Mouse (Mus musculus): ENCODE results near the gene Efna3. TPM values are rescaled to one million over a fixed set of nuclear protein-coding genes. Genes with fewer than 3 reads are reported as not detected.

Gene Efna3
- polyA plus RNA-seq, 1 experiment from 2014 or later: 13.0 TPM

DNA sequence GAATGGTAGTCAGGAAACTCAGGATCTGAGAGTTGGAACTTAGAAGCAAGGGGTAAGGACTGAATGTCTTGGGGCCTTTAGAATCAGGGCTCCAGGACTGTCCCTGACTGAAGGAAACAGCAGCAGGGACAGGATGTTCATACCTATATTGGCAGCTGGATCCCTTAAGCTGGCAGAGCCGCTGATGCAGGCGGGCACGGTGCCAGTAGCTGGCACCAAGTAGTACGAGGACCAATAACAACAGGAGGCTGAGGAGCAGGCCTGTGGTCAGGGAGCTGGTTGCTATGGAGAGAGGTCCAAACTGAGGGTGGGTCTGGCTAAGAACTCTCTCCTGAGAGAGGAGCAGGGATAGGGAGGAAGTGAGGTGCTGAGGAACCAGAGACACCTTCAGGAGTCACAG is 19.0 kb upstream of the Efna3 start:
- ATAC-seq (ENCODE audit: insufficient read depth, low FRiP score): no peak
- no peak overlapping the region for H3K4me2 ChIP-seq (ENCODE audit: low read depth, low read length)
- H3K9me3 ChIP-seq (replicated peaks; ENCODE audit: control insufficient read depth, low read length): no peaks in the 10 kb centered on the region
- H3K4me1 ChIP-seq (ENCODE audit: control insufficient read depth, insufficient read depth, low read length): peaks cover 27% of the 10 kb centered on the region
- 83% methylated on average over 4 of the region's 4 CpGs for WGBS
- no peak overlapping the region for H3K27ac ChIP-seq (ENCODE audit: low read length)
- no peak overlapping the region for H3K4me3 ChIP-seq (replicated peaks; ENCODE audit: low read length)
- H3K27me3 ChIP-seq (ENCODE audit: control insufficient read depth, insufficient read depth, low read length): no peaks in the 10 kb centered on the region
- peaks cover 5% of the 10 kb centered on the region; the same call in 1 of the 2 replicates for H3K36me3 ChIP-seq (ENCODE audit: control insufficient read depth, insufficient read depth, low read length)
- H3K9ac ChIP-seq (ENCODE audit: low read length): no peak overlapping the region

DNA sequence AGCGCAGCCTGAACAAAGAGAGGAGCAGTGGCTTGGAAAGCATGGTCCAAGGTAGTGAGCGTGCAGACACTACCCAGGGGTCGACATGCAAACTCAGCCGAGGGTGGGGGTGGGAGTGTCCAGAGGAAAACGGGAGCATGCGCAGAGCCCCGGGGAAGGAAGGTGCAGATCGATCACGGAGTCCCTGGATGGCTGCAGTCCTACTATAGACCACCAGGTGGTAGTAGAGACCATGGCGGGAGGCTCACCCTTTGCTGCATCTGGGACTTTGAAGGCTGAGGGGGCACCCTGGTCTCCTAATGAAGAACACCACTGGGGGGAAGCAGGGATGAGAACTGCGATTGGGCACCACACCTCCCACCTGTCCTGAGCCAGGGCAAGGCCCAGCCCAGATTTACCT is 17.7 kb upstream of the Efna3 start:
- H3K4me1 ChIP-seq (ENCODE audit: control insufficient read depth, insufficient read depth, low read length): peaks cover 39% of the 10 kb centered on the region
- no peaks in the 10 kb centered on the region for H3K9me3 ChIP-seq (replicated peaks; ENCODE audit: control insufficient read depth, low read length)
- peak overlapping the region; percentile 55; the same call in 1 of the 2 replicates for H3K9ac ChIP-seq (ENCODE audit: low read length)
- peak overlapping the region; percentile 52 for H3K4me2 ChIP-seq (ENCODE audit: low read depth, low read length)
- no peak overlapping the region for H3K27ac ChIP-seq (ENCODE audit: low read length)
- H3K36me3 ChIP-seq (ENCODE audit: control insufficient read depth, insufficient read depth, low read length): peaks cover 5% of the 10 kb centered on the region; the same call in 1 of the 2 replicates
- 0 out of 2 replicates have a peak, but pooled peaks have one; percentile 4 for ATAC-seq (ENCODE audit: insufficient read depth, low FRiP score)
- peak overlapping the region; percentile 25; the same call in 1 of the 2 replicates for H3K4me3 ChIP-seq (replicated peaks; ENCODE audit: low read length)
- H3K27me3 ChIP-seq (ENCODE audit: control insufficient read depth, insufficient read depth, low read length): no peaks in the 10 kb centered on the region
- 5% methylated on average over 11 of the region's 11 CpGs for WGBS

DNA sequence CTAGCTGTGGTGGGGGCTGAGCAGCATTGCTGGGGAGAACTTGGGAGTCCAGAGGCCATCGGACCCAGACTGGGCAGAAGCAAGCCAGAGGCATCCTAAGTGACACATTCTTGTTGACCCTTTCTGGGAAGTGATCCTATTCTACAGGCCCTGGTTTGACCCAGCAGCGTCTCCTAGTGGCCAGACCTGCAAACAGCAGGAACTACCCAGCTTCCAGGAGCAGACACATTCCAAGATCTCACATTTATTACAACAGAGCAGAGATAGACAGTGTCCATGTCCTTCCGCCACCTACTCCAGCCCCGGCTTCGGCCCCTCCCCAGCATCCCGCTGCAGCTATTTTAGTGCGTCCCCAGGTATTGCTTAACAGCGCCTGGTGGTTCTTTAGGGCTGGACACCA is 16.7 kb upstream of the Efna3 start:
- no peak for ATAC-seq (ENCODE audit: insufficient read depth, low FRiP score)
- Histone ChIP-seq H3K4me3 (replicated peaks; ENCODE audit: low read length) (no peak overlapping the region), H3K9ac (ENCODE audit: low read length) (no peak overlapping the region), H3K4me1 (ENCODE audit: control insufficient read depth, insufficient read depth, low read length) (peaks cover 39% of the 10 kb centered on the region), H3K27me3 (ENCODE audit: control insufficient read depth, insufficient read depth, low read length) (no peaks in the 10 kb centered on the region), H3K27ac (ENCODE audit: low read length) (peak overlapping the region; percentile 89; the same call in 1 of the 2 replicates), H3K9me3 (replicated peaks; ENCODE audit: control insufficient read depth, low read length) (no peaks in the 10 kb centered on the region), H3K36me3 (ENCODE audit: control insufficient read depth, insufficient read depth, low read length) (peaks cover 5% of the 10 kb centered on the region; the same call in 1 of the 2 replicates), H3K4me2 (ENCODE audit: low read depth, low read length) (no peak overlapping the region; the same call in 1 of the 2 replicates)
- whole genome bisulfite sequencing: 26% methylated on average over 8 of the region's 8 CpGs

DNA sequence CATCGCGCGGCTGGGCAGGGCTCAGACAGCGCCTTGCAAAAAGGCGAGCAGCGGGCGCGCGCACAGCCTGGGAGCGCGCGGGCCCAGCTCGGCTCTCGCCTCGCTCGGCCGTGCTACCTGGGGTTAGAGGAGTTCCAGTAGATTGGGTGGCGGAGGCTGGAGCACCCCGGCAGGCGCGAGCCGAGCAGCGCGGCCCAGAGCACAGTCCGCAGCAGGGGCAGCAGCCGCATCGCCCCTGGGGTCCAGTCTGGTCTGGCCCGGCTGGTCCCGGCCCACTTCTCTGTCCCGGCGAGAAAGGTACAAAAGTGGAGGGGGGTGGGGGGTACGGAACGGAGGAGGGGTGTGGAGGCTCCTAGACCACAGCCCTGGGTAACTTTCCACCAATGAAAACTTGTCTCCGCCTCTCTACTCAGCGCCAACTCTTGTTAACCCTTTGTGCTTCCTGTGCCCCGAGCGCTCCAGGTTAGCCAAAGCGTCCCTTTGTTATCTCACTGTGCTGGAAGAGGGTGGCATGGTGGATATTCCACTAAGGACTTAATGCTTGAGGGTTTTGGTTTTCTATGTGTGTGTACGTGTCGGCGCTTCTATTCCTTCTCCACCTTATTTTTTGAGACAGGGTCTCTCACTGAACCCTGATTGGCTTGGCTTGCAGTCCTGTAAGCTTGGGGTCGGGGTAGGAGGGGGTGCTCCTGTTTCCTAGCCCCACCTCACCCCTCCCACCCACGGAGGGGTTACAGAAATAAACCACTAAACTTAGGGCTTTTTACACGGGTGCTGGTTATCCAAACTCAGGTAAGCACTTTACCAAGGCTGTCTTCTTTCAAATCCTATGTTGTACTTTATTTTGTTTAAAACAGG is 15.2 kb upstream of the Efna3 start, which contains the start of gene Efna4:
Gene Efna4, minus strand, starts transcription at position 308 of the 858 bp plus-strand sequence.
- H3K9ac ChIP-seq (ENCODE audit: low read length): peak within 1 kb of the TSS; percentile 92
- WGBS: under 1% methylated on average over 43 of the region's 44 CpGs
- peak within 1 kb of the TSS; percentile 78 for H3K4me3 ChIP-seq (replicated peaks; ENCODE audit: low read length)
- H3K9me3 ChIP-seq (replicated peaks; ENCODE audit: control insufficient read depth, low read length): no peaks in the 10 kb centered on the region
- H3K36me3 ChIP-seq (ENCODE audit: control insufficient read depth, insufficient read depth, low read length): no peaks in the 10 kb centered on the region; the same call in 1 of the 2 replicates
- peak within 1 kb of the TSS; percentile 68 for H3K4me2 ChIP-seq (ENCODE audit: low read depth, low read length)
- H3K4me1 ChIP-seq (ENCODE audit: control insufficient read depth, insufficient read depth, low read length): peaks cover 39% of the 10 kb centered on the region
- no peaks in the 10 kb centered on the region for H3K27me3 ChIP-seq (ENCODE audit: control insufficient read depth, insufficient read depth, low read length)
- peak; percentile 86 for ATAC-seq (ENCODE audit: insufficient read depth, low FRiP score)
- H3K27ac ChIP-seq (ENCODE audit: low read length): peak within 1 kb of the TSS; percentile 89

DNA sequence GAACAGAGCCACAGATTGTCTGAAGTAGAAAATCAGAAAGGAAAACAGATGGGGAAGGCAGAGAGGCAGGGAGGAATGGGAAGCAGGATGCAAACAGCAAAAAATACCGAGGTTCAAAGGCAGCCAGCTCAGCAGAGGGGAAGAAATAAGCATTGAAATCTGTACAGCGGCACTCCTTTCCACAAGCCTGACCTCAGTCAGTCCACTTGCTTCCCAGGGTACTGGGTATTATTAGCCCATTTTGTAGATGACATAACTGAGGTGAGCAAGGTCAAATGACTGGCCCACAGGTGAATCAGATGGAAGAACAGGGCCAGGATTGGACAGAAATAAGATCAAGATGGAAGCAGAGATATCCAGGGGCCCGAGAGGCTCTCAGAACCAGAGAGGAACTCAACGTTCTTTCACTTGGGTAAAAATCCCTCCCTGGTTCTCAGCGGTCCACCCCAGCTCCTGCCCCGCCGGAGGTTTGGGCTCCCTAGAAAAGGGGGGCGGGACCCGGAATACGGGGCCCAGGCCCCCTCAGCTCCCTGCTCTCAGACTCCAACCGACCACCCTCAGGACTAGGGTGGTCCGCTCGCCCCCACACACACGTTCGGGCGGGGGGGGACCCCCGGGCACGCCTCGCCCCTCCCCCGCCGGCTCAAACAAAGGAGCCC is 14.4 kb upstream of the Efna3 start:
- H3K4me3 ChIP-seq (replicated peaks; ENCODE audit: low read length): peak overlapping the region; percentile 78
- no peaks in the 10 kb centered on the region for H3K36me3 ChIP-seq (ENCODE audit: control insufficient read depth, insufficient read depth, low read length)
- no peak; the same call in 1 of the 2 replicates for ATAC-seq (ENCODE audit: insufficient read depth, low FRiP score)
- H3K4me2 ChIP-seq (ENCODE audit: low read depth, low read length): peak overlapping the region; percentile 68
- no peaks in the 10 kb centered on the region for H3K27me3 ChIP-seq (ENCODE audit: control insufficient read depth, insufficient read depth, low read length)
- H3K27ac ChIP-seq (ENCODE audit: low read length): peak overlapping the region; percentile 89
- H3K4me1 ChIP-seq (ENCODE audit: control insufficient read depth, insufficient read depth, low read length): peaks cover 40% of the 10 kb centered on the region
- H3K9ac ChIP-seq (ENCODE audit: low read length): peak overlapping the region; percentile 92
- no peaks in the 10 kb centered on the region for H3K9me3 ChIP-seq (replicated peaks; ENCODE audit: control insufficient read depth, low read length)
- WGBS: under 1% methylated on average over 21 of the region's 21 CpGs

DNA sequence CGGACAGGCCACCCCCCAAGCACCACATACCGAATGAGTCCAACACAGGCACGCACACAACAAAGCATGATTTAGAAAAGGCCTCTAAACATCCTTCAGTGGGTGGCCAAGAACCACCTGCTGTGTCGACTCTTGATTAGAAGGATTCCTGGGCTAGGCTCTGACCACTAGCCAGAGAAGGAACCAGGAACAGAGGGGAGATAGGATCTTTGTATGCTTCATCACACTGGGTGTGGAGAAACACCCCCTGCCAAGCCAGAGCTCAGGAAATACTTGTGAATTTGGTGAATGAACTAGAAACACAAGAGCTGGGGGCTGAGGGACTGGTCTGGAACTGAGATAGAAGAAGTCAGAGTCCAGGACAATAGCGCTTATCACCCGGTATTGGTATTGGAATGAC is 13.8 kb upstream of the Efna3 start:
- peak overlapping the region; percentile 89 for H3K27ac ChIP-seq (ENCODE audit: low read length)
- 19% methylated on average over 6 of the region's 6 CpGs for WGBS
- no peaks in the 10 kb centered on the region for H3K9me3 ChIP-seq (replicated peaks; ENCODE audit: control insufficient read depth, low read length)
- peaks cover 42% of the 10 kb centered on the region for H3K4me1 ChIP-seq (ENCODE audit: control insufficient read depth, insufficient read depth, low read length)
- peak overlapping the region; percentile 78 for H3K4me3 ChIP-seq (replicated peaks; ENCODE audit: low read length)
- peak overlapping the region; percentile 92 for H3K9ac ChIP-seq (ENCODE audit: low read length)
- ATAC-seq (ENCODE audit: insufficient read depth, low FRiP score): no peak
- no peaks in the 10 kb centered on the region for H3K36me3 ChIP-seq (ENCODE audit: control insufficient read depth, insufficient read depth, low read length)
- H3K27me3 ChIP-seq (ENCODE audit: control insufficient read depth, insufficient read depth, low read length): no peaks in the 10 kb centered on the region
- peak overlapping the region; percentile 68 for H3K4me2 ChIP-seq (ENCODE audit: low read depth, low read length)

DNA sequence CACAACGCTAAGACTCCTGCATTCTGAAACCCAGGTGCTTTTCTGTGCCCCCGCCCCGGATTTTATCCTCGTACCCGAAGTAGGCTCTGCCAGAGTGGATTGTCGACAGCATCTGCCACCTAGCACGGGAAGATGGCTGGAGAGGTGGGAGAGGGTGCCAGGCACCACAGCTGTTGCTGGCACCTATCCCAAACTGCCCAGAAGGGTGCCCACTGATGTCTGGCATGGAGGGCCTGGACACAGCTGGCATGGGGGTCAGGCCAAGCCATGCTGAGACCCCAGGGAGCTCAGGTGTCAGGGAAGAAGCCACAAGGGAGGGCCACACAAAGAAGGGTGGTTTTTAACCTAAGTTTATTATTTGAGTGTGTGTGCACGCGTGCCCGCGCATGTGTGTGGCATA is 10.3 kb upstream of the Efna3 start:
- no peak overlapping the region for H3K4me3 ChIP-seq (replicated peaks; ENCODE audit: low read length)
- no peaks in the 10 kb centered on the region for H3K27me3 ChIP-seq (ENCODE audit: control insufficient read depth, insufficient read depth, low read length)
- H3K9ac ChIP-seq (ENCODE audit: low read length): no peak overlapping the region
- H3K4me1 ChIP-seq (ENCODE audit: control insufficient read depth, insufficient read depth, low read length): peaks cover 31% of the 10 kb centered on the region
- no peak overlapping the region for H3K4me2 ChIP-seq (ENCODE audit: low read depth, low read length)
- whole genome bisulfite sequencing: 61% methylated on average over 11 of the region's 11 CpGs
- H3K27ac ChIP-seq (ENCODE audit: low read length): no peak overlapping the region
- no peak for ATAC-seq (ENCODE audit: insufficient read depth, low FRiP score)
- H3K9me3 ChIP-seq (replicated peaks; ENCODE audit: control insufficient read depth, low read length): no peaks in the 10 kb centered on the region
- no peaks in the 10 kb centered on the region for H3K36me3 ChIP-seq (ENCODE audit: control insufficient read depth, insufficient read depth, low read length)

DNA sequence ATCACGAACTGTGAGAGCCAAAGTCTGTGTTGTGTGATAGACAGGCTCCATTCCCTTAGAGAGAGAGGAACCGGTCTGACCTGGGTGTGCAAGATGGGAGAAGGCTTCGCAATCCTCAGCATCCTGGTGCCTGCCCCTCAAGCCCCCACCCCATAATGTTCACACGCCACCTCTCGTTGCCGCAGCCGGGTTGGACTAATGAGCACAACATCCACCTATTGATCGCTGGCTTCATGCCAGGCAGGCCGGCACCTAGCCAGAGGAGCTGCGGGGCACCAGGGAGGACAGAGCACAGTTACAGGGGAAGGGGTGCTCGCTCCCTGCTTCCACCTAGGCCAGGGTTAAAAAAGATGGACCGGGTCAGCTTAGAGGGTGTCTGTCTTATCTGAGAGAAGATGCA is 9.7 kb upstream of the Efna3 start:
- no peak; the same call in 1 of the 2 replicates for ATAC-seq (ENCODE audit: insufficient read depth, low FRiP score)
- Histone ChIP-seq H3K27me3 (ENCODE audit: control insufficient read depth, insufficient read depth, low read length) (no peaks in the 10 kb centered on the region), H3K9me3 (replicated peaks; ENCODE audit: control insufficient read depth, low read length) (no peaks in the 10 kb centered on the region), H3K4me2 (ENCODE audit: low read depth, low read length) (no peak overlapping the region), H3K4me1 (ENCODE audit: control insufficient read depth, insufficient read depth, low read length) (peaks cover 31% of the 10 kb centered on the region), H3K4me3 (replicated peaks; ENCODE audit: low read length) (no peak overlapping the region), H3K27ac (ENCODE audit: low read length) (no peak overlapping the region), H3K9ac (ENCODE audit: low read length) (no peak overlapping the region), H3K36me3 (ENCODE audit: control insufficient read depth, insufficient read depth, low read length) (no peaks in the 10 kb centered on the region)
- 49% methylated on average over 12 of the region's 12 CpGs for WGBS

DNA sequence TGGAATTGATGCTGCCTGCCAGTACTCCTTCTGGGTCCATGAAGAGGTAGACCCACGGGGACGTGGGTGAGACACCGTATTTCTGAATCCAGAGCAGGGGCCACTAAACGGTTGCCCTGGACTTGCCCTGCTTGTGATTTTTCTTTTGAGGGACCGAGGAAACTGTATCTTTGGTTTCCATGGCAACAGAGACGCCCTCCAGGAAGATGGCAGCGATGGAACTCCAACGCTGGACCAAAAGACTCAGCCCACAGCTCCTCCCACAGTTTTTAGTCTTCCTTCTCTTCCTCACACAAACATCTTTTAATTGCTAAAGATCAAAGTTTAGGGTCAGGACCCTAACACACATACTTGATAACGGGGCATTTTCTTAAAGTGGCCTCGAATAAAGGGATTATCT is 9.2 kb upstream of the Efna3 start:
- Histone ChIP-seq H3K9me3 (replicated peaks; ENCODE audit: control insufficient read depth, low read length) (no peaks in the 10 kb centered on the region), H3K4me1 (ENCODE audit: control insufficient read depth, insufficient read depth, low read length) (peaks cover 31% of the 10 kb centered on the region), H3K4me3 (replicated peaks; ENCODE audit: low read length) (no peak overlapping the region), H3K4me2 (ENCODE audit: low read depth, low read length) (no peak overlapping the region), H3K36me3 (ENCODE audit: control insufficient read depth, insufficient read depth, low read length) (no peaks in the 10 kb centered on the region), H3K27me3 (ENCODE audit: control insufficient read depth, insufficient read depth, low read length) (no peaks in the 10 kb centered on the region), H3K9ac (ENCODE audit: low read length) (no peak overlapping the region), H3K27ac (ENCODE audit: low read length) (peak overlapping the region; percentile 39)
- WGBS: 48% methylated on average over 10 of the region's 10 CpGs
- no peak for ATAC-seq (ENCODE audit: insufficient read depth, low FRiP score)

All from stomach, embryonic 16.5 days (tissue).